Mouse (Mus musculus) intestine, postnatal 0 days (tissue): ENCODE measurements around the gene Tnn. TPM values are rescaled to one million over a fixed set of nuclear protein-coding genes. Genes with fewer than 3 reads are reported as not detected.

Experiments
- ATAC-seq: fragments of 200-750 bp; cut with Nextera tagmentation; 2 replicates; pipeline ENCODE4 v1.8.0; 2017; ENCODE audit warnings: mild to moderate bottlenecking, moderate TSS enrichment, moderate library complexity
- H3K27ac ChIP-seq: fragments of 300-500 bp; sonication (generic); 2 replicates; pipeline ENCODE4 v1.5.1; 2014; ENCODE audit warnings: mild to moderate bottlenecking, low read depth, low read length, moderate library complexity
- H3K27me3 ChIP-seq: fragments of 300-500 bp; sonication (generic); replicated peaks from 2 replicates; pipeline ENCODE4 v1.6.1; 2014; ENCODE audit warnings: low read length, mixed read lengths; ENCODE audit not compliant: control insufficient read depth, insufficient read depth
- H3K36me3 ChIP-seq: fragments of 300-500 bp; sonication (generic); 2 replicates; pipeline ENCODE4 v1.6.1; 2014; ENCODE audit warnings: mild to moderate bottlenecking, moderate library complexity; ENCODE audit not compliant: control insufficient read depth, insufficient read depth
- H3K4me1 ChIP-seq: fragments of 300-500 bp; sonication (generic); replicated peaks from 2 replicates; pipeline ENCODE4 v1.6.1; 2014; ENCODE audit warnings: antibody characterized with exemption, low read length, mixed read lengths; ENCODE audit not compliant: control insufficient read depth, insufficient read depth
- H3K4me2 ChIP-seq: fragments of 300-500 bp; sonication (generic); replicated peaks from 2 replicates; pipeline ENCODE4 v1.6.1; 2014; ENCODE audit warnings: low read depth, mild to moderate bottlenecking, moderate library complexity
- H3K4me3 ChIP-seq: fragments of 300-500 bp; sonication (generic); 2 replicates; pipeline ENCODE4 v1.5.1; 2014; ENCODE audit warnings: low read depth, low read length
- H3K9ac ChIP-seq: fragments of 300-500 bp; sonication (generic); 2 replicates; pipeline ENCODE4 v1.6.1; 2014; ENCODE audit warnings: mild to moderate bottlenecking, low read depth, low read length
- H3K9me3 ChIP-seq: fragments of 300-500 bp; sonication (generic); 2 replicates; pipeline ENCODE4 v1.6.1; 2016; ENCODE audit warnings: mixed run types; ENCODE audit not compliant: control insufficient read depth
- CTCF ChIP-seq: sonication (generic); IDR thresholded peaks from 2 replicates; pipeline ENCODE4 v1.5.1; 2016; ENCODE audit warnings: low read depth, mild to moderate bottlenecking, control low read depth, antibody characterized with exemption, moderate library complexity
- WGBS: fragments of 180-500 bp; shearing (Covaris S2); extraction: QIAGEN DNeasy Blood & Tissue Kit; methylation state at CpG from one replicate; pipeline ENCODE4 v1.1.7; 2014; 5-methylcytosine and 5-hydroxymethylcytosine counted together
- polyA plus RNA-seq: library from polyadenylated mRNA; unstranded; fragments of >200 nt; fragmentation: Nextera tagmentation; extraction: Ambion mirVana; gene quantifications from 2 replicates; pipeline ENCODE4 v1.2.1, GENCODE M21; 2015

The Tnn gene
- polyA plus RNA-seq, 1 experiment from 2014 or later: 1.9 TPM

DNA sequence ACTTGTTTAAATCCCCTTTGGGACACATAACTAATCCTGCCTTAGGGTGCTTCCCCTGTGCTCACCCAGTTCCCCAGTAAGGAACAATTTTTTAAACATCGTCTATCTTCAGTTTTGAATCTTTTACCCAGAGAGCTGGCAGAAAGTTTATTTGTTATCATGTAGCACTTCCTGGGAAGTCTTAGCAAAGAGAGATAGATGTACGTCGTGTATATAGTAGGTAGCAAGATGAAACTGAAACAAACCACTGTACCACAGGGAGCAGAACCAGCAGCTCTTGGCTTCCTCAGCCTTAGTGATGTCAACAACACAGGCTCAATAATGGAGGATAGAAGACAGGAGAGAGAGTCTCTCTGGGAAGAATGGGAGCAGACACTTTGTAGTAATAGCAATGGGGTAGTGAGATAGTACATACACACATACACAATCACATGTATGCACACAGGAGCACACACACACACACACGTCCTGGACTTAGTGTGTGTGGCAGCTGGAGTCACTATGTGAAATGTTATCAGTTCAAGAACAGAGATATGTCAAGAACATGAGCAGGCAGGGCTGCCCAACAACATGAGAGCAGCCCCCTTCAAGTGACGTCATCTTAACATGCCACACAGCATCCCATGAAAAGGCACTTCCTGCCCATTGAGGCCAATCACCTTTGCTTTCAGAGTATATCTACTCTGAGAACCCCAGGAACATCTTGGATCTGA is 98.9 kb downstream of the Tnn start:
- H3K27me3 ChIP-seq: no peaks in the 10 kb centered on the region
- no peak for ATAC-seq
- no peak for TF ChIP-seq CTCF
- H3K4me1 ChIP-seq: no peaks in the 10 kb centered on the region
- no peak overlapping the region for H3K27ac ChIP-seq
- no peaks in the 10 kb centered on the region for H3K36me3 ChIP-seq
- 68% methylated on average over 5 of the region's 5 CpGs for WGBS
- H3K4me2 ChIP-seq: no peak overlapping the region
- no peak overlapping the region for H3K4me3 ChIP-seq
- H3K9me3 ChIP-seq: no peaks in the 10 kb centered on the region
- no peak overlapping the region for H3K9ac ChIP-seq

- no peaks in the 10 kb centered on the region for H3K4me1 ChIP-seq
- no peaks in the 10 kb centered on the region for H3K27me3 ChIP-seq
- no peaks in the 10 kb centered on the region for H3K36me3 ChIP-seq
- no peaks in the 10 kb centered on the region for H3K9me3 ChIP-seq
- no peak overlapping the region for H3K27ac ChIP-seq
- ATAC-seq: peak; percentile 25; the same call in 1 of the 2 replicates
- no peak overlapping the region for H3K4me2 ChIP-seq
- no peak overlapping the region for H3K9ac ChIP-seq
- no peak overlapping the region for H3K4me3 ChIP-seq
- no peak for TF ChIP-seq CTCF
- WGBS: 74% methylated on average over 5 of the region's 5 CpGs
These were observed 99.7 kb downstream of the Tnn start for GRCm38 (mm10) chr1:160053510-160054305.

DNA sequence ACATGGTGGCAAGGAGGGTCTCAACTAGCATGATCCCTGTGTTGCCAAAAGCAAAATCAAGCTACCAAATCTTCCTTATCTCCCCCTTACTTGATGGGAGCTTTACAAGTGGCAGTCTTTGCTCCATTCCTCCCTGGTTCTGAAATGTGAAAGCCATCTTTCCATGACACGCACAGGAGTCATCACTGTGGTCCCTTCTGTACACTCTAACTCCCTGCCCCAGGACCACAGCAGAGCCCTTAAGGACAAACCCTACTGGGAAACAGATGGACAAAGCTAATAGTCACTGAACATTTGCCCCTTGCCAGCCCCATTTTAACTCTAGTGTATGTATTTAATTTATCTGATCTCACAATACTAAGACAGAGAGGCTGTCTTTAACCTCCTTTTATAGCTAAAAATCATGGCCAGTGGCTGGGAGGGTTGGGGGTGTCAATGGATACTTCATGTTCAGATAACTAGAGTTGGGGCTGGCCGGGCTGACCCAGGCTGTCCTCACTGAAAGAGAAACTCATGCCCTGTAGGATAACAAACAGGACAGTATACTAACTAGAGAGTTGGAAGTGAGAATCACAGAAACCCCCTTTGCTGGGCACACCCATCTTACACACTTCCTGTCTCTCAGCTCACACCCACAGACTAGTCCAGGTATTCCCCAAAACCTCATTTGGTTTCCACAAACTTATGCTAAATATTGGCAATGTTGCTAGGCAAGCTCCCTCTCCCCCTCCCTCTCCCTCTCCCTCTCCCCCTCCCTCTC is 100.6 kb downstream of the Tnn start:
- WGBS: 93% methylated on average over 2 of the region's 2 CpGs
- ATAC-seq: no peak
- Histone ChIP-seq H3K4me1 (no peaks in the 10 kb centered on the region), H3K9ac (no peak overlapping the region), H3K27ac (no peak overlapping the region), H3K4me3 (no peak overlapping the region), H3K4me2 (no peak overlapping the region), H3K9me3 (no peaks in the 10 kb centered on the region), H3K36me3 (no peaks in the 10 kb centered on the region), H3K27me3 (no peaks in the 10 kb centered on the region)
- TF ChIP-seq CTCF: no peak

DNA sequence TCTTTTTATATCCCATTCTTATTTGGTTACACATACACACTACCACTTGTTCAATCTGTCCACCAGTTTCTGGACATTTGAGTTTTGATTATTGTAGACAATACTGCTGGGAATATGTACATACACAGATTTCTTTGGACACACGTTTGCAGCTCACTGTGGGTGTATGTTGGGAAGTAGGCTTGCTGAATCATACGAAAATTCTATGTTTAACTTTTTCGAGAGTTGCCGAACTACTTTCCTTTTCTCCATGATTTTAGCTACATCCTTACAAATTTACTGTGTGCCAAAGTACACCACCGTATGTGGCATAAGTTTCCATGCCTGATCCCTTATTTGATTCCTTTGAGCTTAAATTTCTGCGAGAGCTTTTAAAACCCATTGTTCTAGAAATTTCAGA is 102.5 kb downstream of the Tnn start:
- no peak for ATAC-seq
- Histone ChIP-seq H3K27me3 (no peaks in the 10 kb centered on the region), H3K4me3 (no peak overlapping the region), H3K9me3 (no peaks in the 10 kb centered on the region), H3K4me1 (no peaks in the 10 kb centered on the region), H3K36me3 (no peaks in the 10 kb centered on the region), H3K4me2 (no peak overlapping the region), H3K9ac (no peak overlapping the region), H3K27ac (no peak overlapping the region)
- 90% methylated on average over 6 of the region's 6 CpGs for WGBS
- no peak for TF ChIP-seq CTCF

- Histone ChIP-seq H3K36me3 (no peaks in the 10 kb centered on the region), H3K9ac (no peak overlapping the region), H3K27ac (no peak overlapping the region), H3K27me3 (no peaks in the 10 kb centered on the region), H3K4me1 (no peaks in the 10 kb centered on the region), H3K9me3 (no peaks in the 10 kb centered on the region), H3K4me3 (no peak overlapping the region), H3K4me2 (no peak overlapping the region)
- TF ChIP-seq CTCF: no peak
- ATAC-seq: no peak
- 67% methylated on average over 5 of the region's 5 CpGs for WGBS
These were observed 104.1 kb downstream of the Tnn start for GRCm38 (mm10) chr1:160049131-160049880.

- Histone ChIP-seq H3K4me1 (peaks cover 4% of the 10 kb centered on the region), H3K4me2 (no peak overlapping the region), H3K27me3 (no peaks in the 10 kb centered on the region), H3K4me3 (no peak overlapping the region), H3K27ac (no peak overlapping the region), H3K36me3 (no peaks in the 10 kb centered on the region), H3K9me3 (no peaks in the 10 kb centered on the region), H3K9ac (no peak overlapping the region)
- WGBS: 89% methylated on average over 7 of the region's 7 CpGs
- TF ChIP-seq CTCF: no peak
- no peak for ATAC-seq
These were observed 105.9 kb downstream of the Tnn start for GRCm38 (mm10) chr1:160047481-160047931.
